Mouse (Mus musculus) megakaryocyte, embryonic 14.5 days (primary cell): ENCODE data around the gene Srek1ip1.

Source experiments
- FLI1 ChIP-seq: IDR thresholded peaks from 2 replicates; pipeline ENCODE4 v1.6.1; 2012; ENCODE audit warnings: low read length, inconsistent platforms, mixed read lengths
- GATA1 ChIP-seq: IDR thresholded peaks from 3 replicates; pipeline ENCODE4 v1.6.1; 2012; ENCODE audit warnings: mixed read lengths, low read length, inconsistent platforms, borderline replicate concordance

- no peak for TF ChIP-seq GATA1
- TF ChIP-seq FLI1 = no peak
Measured at GRCm38 (mm10) chr13:104779104-104779670, 13.1 kb upstream of the Srek1ip1 start.
